Mouse (Mus musculus) CD4-positive naive resting alpha-beta T cell, adult 76 days (primary cell): ENCODE data around the gene Acox2. TPM values are rescaled to one million over a fixed set of nuclear protein-coding genes. Genes with fewer than 3 reads are reported as not detected.

Experiments
- total RNA-seq: library from RNA; stranded (reverse); gene quantifications from one replicate; pipeline ENCODE4 v1.2.4, GENCODE M21; 2023

Acox2 gene
- not detected for total RNA-seq

GRCm38 (mm10) chr14:8259166-8259565 lies at the start of gene Acox2:
TSS of gene Acox2 (minus strand) at chr14:8259353.

GRCm38 (mm10) chr14:8213803-8214224 lies 45.3 kb downstream of the Acox2 start, which contains the start of gene Kctd6:
TSS of gene Kctd6 (plus strand) at chr14:8214140.

Other genes starting within 250 kb of the Acox2 start
- 12.8 TPM for gene Rpp14, start 179.0 kb downstream of the Acox2 start, total RNA-seq
- 60.7 TPM for gene Pxk, start 161.1 kb downstream of the Acox2 start, total RNA-seq
- gene Pdhb, start 86.3 kb downstream of the Acox2 start, total RNA-seq, result 147 TPM
- gene Kctd6, start 45.2 kb downstream of the Acox2 start, total RNA-seq, result 12.8 TPM
- gene Fam107a, start 58.7 kb upstream of the Acox2 start, total RNA-seq, result not detected
- gene Oit1, start 119.4 kb upstream of the Acox2 start, total RNA-seq, result not detected